Mouse (Mus musculus) bone marrow, adult 2 months (tissue): ENCODE measurements around the gene Dpagt1. TPM values are rescaled to one million over a fixed set of nuclear protein-coding genes. Genes with fewer than 3 reads are reported as not detected.
"Not testable (repeated sequence)": the region's sequence is repeated elsewhere in the genome, so short reads cannot be mapped to it uniquely, and the experiment has no call there.

Experiments used
- H3K27ac ChIP-seq: fragments of 200-500 bp; 2 replicates; pipeline ENCODE4 v1.5.1; 2012; ENCODE audit warnings: low read depth, mild to moderate bottlenecking, control low read depth, inconsistent platforms, low read length; ENCODE audit not compliant: control insufficient read depth, poor library complexity, insufficient read depth
- H3K4me1 ChIP-seq: fragments of 200-500 bp; 2 replicates; pipeline ENCODE4 v1.6.1; 2011; ENCODE audit warnings: low read length; ENCODE audit not compliant: control insufficient read depth, insufficient read depth
- H3K4me3 ChIP-seq: fragments of 200-500 bp; replicated peaks from 2 replicates; pipeline ENCODE3; 2011; ENCODE audit warnings: mild to moderate bottlenecking, low read depth, low read length, control low read depth; ENCODE audit not compliant: control insufficient read depth
- CTCF ChIP-seq: fragments of 200-500 bp; IDR thresholded peaks from 2 replicates; pipeline ENCODE4 v1.5.1; 2011; ENCODE audit warnings: low read length, control low read depth; ENCODE audit not compliant: control insufficient read depth, insufficient read depth
- POLR2A ChIP-seq: fragments of 200-500 bp; IDR thresholded peaks from 2 replicates; pipeline ENCODE4 v1.6.1; 2011; ENCODE audit warnings: low read depth, mild to moderate bottlenecking, control low read depth, low read length, borderline replicate concordance; ENCODE audit not compliant: control insufficient read depth
- WGBS: fragments of 180-500 bp; shearing (Covaris S2); methylation state at CpG from one replicate; pipeline ENCODE4 v1.1.7; 2018; 5-methylcytosine and 5-hydroxymethylcytosine counted together
- polyA plus RNA-seq: library from polyadenylated mRNA; stranded (reverse); fragments of >200 nt; gene quantifications from 2 replicates; pipeline ENCODE4 v1.2.4, GENCODE M21; 2011; ENCODE audit warnings: low replicate concordance; ENCODE audit not compliant: missing spikeins, insufficient read depth, insufficient read length

Dpagt1 gene
- polyA plus RNA-seq, 1 experiment: 30.7 TPM

GRCm38 (mm10) chr9:44347621-44348020 lies 21.8 kb downstream of the Dpagt1 start:
- Histone ChIP-seq H3K27ac (no peak overlapping the region), H3K4me1 (no peaks in the 10 kb centered on the region), H3K4me3 (no peak overlapping the region)
- TF ChIP-seq CTCF: no peak
- no peak for TF ChIP-seq POLR2A
- 76% methylated on average over 4 of the region's 4 CpGs for WGBS

GRCm38 (mm10) chr9:44348546-44348945 lies 22.7 kb downstream of the Dpagt1 start:
- H3K4me1 ChIP-seq: no peaks in the 10 kb centered on the region
- no peak overlapping the region for H3K27ac ChIP-seq
- WGBS: 90% methylated on average over 4 of the region's 4 CpGs
- TF ChIP-seq CTCF: no peak
- TF ChIP-seq POLR2A: no peak
- H3K4me3 ChIP-seq: no peak overlapping the region

- no peak for TF ChIP-seq POLR2A
- no peak for TF ChIP-seq CTCF
- H3K4me3 ChIP-seq: no peak overlapping the region
- H3K27ac ChIP-seq: no peak overlapping the region
- no peaks in the 10 kb centered on the region for H3K4me1 ChIP-seq
- 90% methylated on average over 4 of the region's 4 CpGs for WGBS
Measured at GRCm38 (mm10) chr9:44351396-44351795, 25.6 kb downstream of the Dpagt1 start.

- Histone ChIP-seq H3K4me1 (no peaks in the 10 kb centered on the region), H3K27ac (no peak overlapping the region; the same call in 1 of the 2 replicates), H3K4me3 (no peak overlapping the region)
- WGBS: 87% methylated on average over 10 of the region's 10 CpGs
- no peak for TF ChIP-seq POLR2A
- TF ChIP-seq CTCF: no peak
Measured at GRCm38 (mm10) chr9:44352337-44352736, 26.5 kb downstream of the Dpagt1 start.

GRCm38 (mm10) chr9:44353142-44353541 lies 27.3 kb downstream of the Dpagt1 start:
- Histone ChIP-seq H3K4me3 (no peak overlapping the region), H3K27ac (no peak overlapping the region), H3K4me1 (no peaks in the 10 kb centered on the region)
- WGBS: 90% methylated on average over 6 of the region's 6 CpGs
- TF ChIP-seq POLR2A: no peak
- no peak for TF ChIP-seq CTCF

GRCm38 (mm10) chr9:44357207-44357606 lies 31.4 kb downstream of the Dpagt1 start:
- Histone ChIP-seq H3K4me3 (no peak overlapping the region), H3K27ac (no peak overlapping the region), H3K4me1 (peaks cover 1% of the 10 kb centered on the region; the same call in 1 of the 2 replicates)
- 68% methylated on average over 4 of the region's 4 CpGs for WGBS
- TF ChIP-seq CTCF (no peak), POLR2A (no peak)

- peak within 1 kb of the TSS; percentile 89 for H3K27ac ChIP-seq
- TF ChIP-seq POLR2A (peak; percentile 67; the same call in 1 of the 2 replicates), CTCF (no peak)
- H3K4me3 ChIP-seq: peak within 1 kb of the TSS; percentile 92
- WGBS: under 1% methylated on average over 44 of the region's 44 CpGs
- H3K4me1 ChIP-seq: peaks cover 1% of the 10 kb centered on the region; the same call in 1 of the 2 replicates
Measured at GRCm38 (mm10) chr9:44361190-44361917, 35.5 kb downstream of the Dpagt1 start, which contains the start of gene Vps11. Gene Vps11, minus strand, starts transcription at chr9:44361670.

- WGBS: 34% methylated on average over 4 of the region's 4 CpGs
- H3K4me3 ChIP-seq: not testable (repeated sequence)
Measured at GRCm38 (mm10) chr9:44361931-44362330, 36.1 kb downstream of the Dpagt1 start.

More at GRCm38 (mm10) chr9:44361931-44362330, 36.1 kb downstream of the Dpagt1 start:
- H3K4me1 ChIP-seq: not testable (repeated sequence)
- H3K27ac ChIP-seq: peak overlapping the region; percentile 89; the same call in 1 of the 2 replicates
